Mouse (Mus musculus) erythroblast, embryonic 14.5 days (primary cell): ENCODE data around the gene Ankmy1.

Experiments used
- GATA1 ChIP-seq: IDR thresholded peaks from 2 replicates; pipeline ENCODE4 v1.6.1; 2012; ENCODE audit warnings: low read length, inconsistent platforms, mixed read lengths
- TAL1 ChIP-seq: IDR thresholded peaks from 3 replicates; pipeline ENCODE4 v1.6.1; 2012; ENCODE audit warnings: low read length, inconsistent platforms, mixed read lengths

DNA sequence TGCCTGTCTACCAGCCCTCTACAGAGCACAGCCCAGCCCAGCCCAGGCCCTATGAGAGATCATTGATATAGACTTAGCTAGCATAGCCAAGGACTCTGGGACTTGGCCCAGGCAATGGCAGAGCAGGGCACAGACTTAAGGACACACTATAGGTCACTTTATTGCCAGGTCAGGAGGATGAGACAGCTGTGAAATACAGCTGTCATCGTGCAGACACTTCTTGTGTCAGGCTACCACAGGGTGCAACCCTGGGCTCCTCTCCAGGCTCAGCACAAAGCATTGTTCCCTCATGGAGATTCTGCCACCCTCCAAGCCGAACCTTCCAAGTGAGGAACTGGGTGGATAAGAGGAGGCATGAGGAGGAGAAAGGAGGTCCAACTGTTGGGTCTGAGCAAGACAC is 32.7 kb downstream of the Ankmy1 start:
- no peak for TF ChIP-seq TAL1
- no peak for TF ChIP-seq GATA1
